Mouse (Mus musculus): ENCODE results near the gene Ice1. TPM values are rescaled to one million over a fixed set of nuclear protein-coding genes. Genes with fewer than 3 reads are reported as not detected.
A peak's percentile ranks its signal among the peaks of the same experiment; 100 is the strongest.

Gene Ice1
- polyA plus RNA-seq, 1 experiment from 2014 or later = 22.8 TPM

DNA sequence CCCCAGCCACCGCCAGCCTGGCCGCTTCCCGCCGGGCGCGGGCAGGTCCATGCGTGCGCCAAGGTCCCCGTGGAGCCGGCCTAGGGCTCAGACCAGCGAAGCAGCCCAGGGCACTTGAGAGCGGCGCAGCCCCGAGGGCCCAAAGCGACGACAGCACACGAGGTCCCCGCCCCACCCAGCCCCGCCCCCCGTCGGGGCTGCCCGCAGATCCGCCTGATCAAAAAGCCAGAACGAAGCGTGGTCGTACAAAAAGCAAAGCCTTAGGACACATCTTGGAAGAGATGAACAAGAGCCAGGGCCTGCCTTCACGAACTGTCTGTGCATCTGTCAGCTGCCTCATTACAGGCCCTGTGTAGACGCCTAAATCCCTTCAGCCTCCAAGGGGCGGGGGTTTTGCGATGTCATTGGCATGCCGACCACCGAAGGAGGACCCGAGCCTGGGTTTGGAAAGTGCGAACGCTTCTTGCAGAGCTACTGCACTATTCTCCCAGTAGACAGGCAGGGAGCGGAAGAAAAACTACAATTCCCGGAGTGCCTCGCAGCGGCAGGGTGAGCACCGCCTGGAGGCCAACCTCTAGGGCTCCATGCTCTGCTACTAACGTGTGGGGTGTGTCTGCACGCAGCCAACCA is 343 bp upstream of the Ice1 start:
- peak overlapping the region; percentile 97 for H3K4me3 ChIP-seq
- under 1% methylated on average over 42 of the region's 42 CpGs for WGBS
- no peaks in the 10 kb centered on the region for H3K9me3 ChIP-seq
- H3K4me2 ChIP-seq = peak overlapping the region; percentile 84
- ATAC-seq (ENCODE audit: insufficient number of reproducible peaks, insufficient read depth, low FRiP score, low TSS enrichment, low read depth) = peak; percentile 92
- H3K4me1 ChIP-seq = peaks cover 24% of the 10 kb centered on the region
- H3K9ac ChIP-seq = peak overlapping the region; percentile 94
- H3K27ac ChIP-seq = peak overlapping the region; percentile 85
- no peaks in the 10 kb centered on the region for H3K36me3 ChIP-seq
- no peaks in the 10 kb centered on the region; the same call in 1 of the 2 replicates for H3K27me3 ChIP-seq

- Histone ChIP-seq H3K4me2 (peak overlapping the region; percentile 84), H3K4me1 (peaks cover 24% of the 10 kb centered on the region), H3K4me3 (peak overlapping the region; percentile 97), H3K27ac (no peak overlapping the region), H3K9me3 (no peaks in the 10 kb centered on the region), H3K9ac (peak overlapping the region; percentile 94), H3K27me3 (no peaks in the 10 kb centered on the region), H3K36me3 (no peaks in the 10 kb centered on the region)
- WGBS = 28% methylated on average over 10 of the region's 10 CpGs
- no peak for ATAC-seq (ENCODE audit: insufficient number of reproducible peaks, insufficient read depth, low FRiP score, low TSS enrichment, low read depth)
Measured at GRCm38 (mm10) chr13:70636706-70637105, 728 bp downstream of the Ice1 start.

GRCm38 (mm10) chr13:70635591-70635990 is 1.8 kb downstream of the Ice1 start:
- Histone ChIP-seq H3K4me3 (no peak overlapping the region), H3K9ac (no peak overlapping the region), H3K9me3 (no peaks in the 10 kb centered on the region), H3K36me3 (no peaks in the 10 kb centered on the region), H3K27ac (no peak overlapping the region), H3K4me2 (peak overlapping the region; percentile 84; the same call in 1 of the 2 replicates), H3K4me1 (peaks cover 24% of the 10 kb centered on the region), H3K27me3 (no peaks in the 10 kb centered on the region)
- no peak for ATAC-seq (ENCODE audit: insufficient number of reproducible peaks, insufficient read depth, low FRiP score, low TSS enrichment, low read depth)
- WGBS = 73% methylated on average over 2 of the region's 2 CpGs

DNA sequence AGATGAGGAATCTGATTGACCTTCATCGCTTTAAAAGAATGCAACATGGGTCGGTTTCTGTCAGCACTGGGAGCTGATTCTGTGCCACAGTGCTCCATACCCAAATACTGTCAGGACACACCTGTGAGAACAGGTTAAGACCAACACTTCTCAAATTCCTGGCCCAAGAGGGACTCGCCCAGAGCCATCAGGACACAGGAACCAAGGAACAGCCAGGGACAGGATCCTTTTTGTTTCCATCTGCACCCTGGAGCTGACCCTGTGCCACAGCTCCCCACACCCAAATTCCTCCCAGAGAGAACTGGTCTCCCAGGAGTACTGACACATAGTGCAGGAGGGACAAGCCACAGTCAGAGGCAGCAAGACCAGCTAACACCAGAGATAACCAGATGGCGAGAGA is 11.0 kb downstream of the Ice1 start:
- H3K27me3 ChIP-seq = no peaks in the 10 kb centered on the region
- WGBS = 91% methylated on average over 4 of the region's 4 CpGs
- H3K9me3 ChIP-seq = peaks cover 5% of the 10 kb centered on the region; the same call in 1 of the 2 replicates
- H3K4me1 ChIP-seq = no peaks in the 10 kb centered on the region
- no peak overlapping the region for H3K9ac ChIP-seq
- H3K27ac ChIP-seq = no peak overlapping the region
- no peak overlapping the region for H3K4me2 ChIP-seq
- ATAC-seq (ENCODE audit: insufficient number of reproducible peaks, insufficient read depth, low FRiP score, low TSS enrichment, low read depth) = no peak
- H3K36me3 ChIP-seq = peaks cover 19% of the 10 kb centered on the region
- no peak overlapping the region for H3K4me3 ChIP-seq

- ATAC-seq (ENCODE audit: insufficient number of reproducible peaks, insufficient read depth, low FRiP score, low TSS enrichment, low read depth) = no peak
- Histone ChIP-seq H3K4me2 (no peak overlapping the region), H3K27me3 (no peaks in the 10 kb centered on the region), H3K9ac (no peak overlapping the region), H3K9me3 (peaks cover 5% of the 10 kb centered on the region; the same call in 1 of the 2 replicates), H3K4me3 (no peak overlapping the region), H3K27ac (no peak overlapping the region), H3K36me3 (peaks cover 20% of the 10 kb centered on the region), H3K4me1 (no peaks in the 10 kb centered on the region)
- 79% methylated on average over 1 of the region's 1 CpGs for WGBS
Measured at GRCm38 (mm10) chr13:70625665-70626064, 11.8 kb downstream of the Ice1 start.

GRCm38 (mm10) chr13:70624445-70624844 is 13.0 kb downstream of the Ice1 start:
- no peak for ATAC-seq (ENCODE audit: insufficient number of reproducible peaks, insufficient read depth, low FRiP score, low TSS enrichment, low read depth)
- 89% methylated on average over 4 of the region's 4 CpGs for WGBS
- Histone ChIP-seq H3K27me3 (no peaks in the 10 kb centered on the region), H3K27ac (no peak overlapping the region), H3K9ac (no peak overlapping the region), H3K36me3 (peaks cover 28% of the 10 kb centered on the region), H3K4me3 (no peak overlapping the region), H3K9me3 (peaks cover 5% of the 10 kb centered on the region; the same call in 1 of the 2 replicates), H3K4me1 (no peaks in the 10 kb centered on the region), H3K4me2 (no peak overlapping the region)

DNA sequence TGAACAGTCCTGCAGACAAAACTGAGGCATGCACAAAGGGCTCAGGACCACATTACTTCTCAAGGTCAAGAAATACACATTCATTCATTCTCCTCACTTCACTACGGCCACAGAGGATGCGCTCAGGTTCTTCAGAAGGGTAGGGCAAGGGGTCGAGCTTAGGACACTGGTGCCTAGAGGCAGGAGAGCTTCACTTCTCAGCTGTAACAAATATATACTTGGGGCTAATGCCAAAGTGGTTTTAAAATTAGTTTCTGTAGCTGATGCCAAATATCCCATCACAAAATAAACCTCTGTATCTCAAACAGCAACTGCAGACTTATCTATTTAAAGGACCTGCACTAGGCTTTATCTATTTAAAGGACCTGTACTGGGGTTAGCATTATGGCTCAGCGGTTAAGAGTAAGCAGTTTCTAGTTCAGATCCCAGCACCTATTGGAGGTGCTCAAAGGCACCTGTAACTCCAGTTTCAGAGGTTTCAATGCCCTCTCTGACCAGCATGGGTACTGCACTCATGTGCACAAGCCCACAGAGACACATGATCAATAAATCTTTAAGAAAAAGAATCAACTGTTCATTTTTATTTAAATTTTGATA is 14.9 kb downstream of the Ice1 start:
- H3K9me3 ChIP-seq = no peaks in the 10 kb centered on the region
- H3K4me1 ChIP-seq = no peaks in the 10 kb centered on the region
- H3K4me3 ChIP-seq = no peak overlapping the region
- no peak overlapping the region for H3K27ac ChIP-seq
- 94% methylated on average over 4 of the region's 4 CpGs for WGBS
- no peak overlapping the region for H3K4me2 ChIP-seq
- no peaks in the 10 kb centered on the region for H3K27me3 ChIP-seq
- H3K36me3 ChIP-seq = peaks cover 45% of the 10 kb centered on the region
- H3K9ac ChIP-seq = no peak overlapping the region
- no peak for ATAC-seq (ENCODE audit: insufficient number of reproducible peaks, insufficient read depth, low FRiP score, low TSS enrichment, low read depth)

DNA sequence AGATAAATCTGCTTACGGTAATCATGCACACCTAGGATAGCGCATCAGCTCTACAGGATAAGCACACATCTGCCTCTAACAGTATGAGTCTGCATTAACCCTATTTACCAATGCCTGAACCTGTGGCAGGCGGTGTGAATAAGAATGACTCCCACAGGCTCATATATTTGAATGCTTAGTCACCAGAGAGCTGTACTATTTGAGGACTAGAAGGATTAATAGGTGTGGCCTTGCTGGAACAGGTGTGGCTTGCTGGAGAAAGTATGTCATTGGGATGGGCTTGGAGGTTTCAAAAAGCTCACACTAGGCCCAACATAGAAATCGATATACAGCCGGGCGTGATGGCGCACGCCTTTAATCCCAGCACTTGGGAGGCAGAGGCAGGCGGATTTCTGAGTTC is 15.9 kb downstream of the Ice1 start:
- ATAC-seq (ENCODE audit: insufficient number of reproducible peaks, insufficient read depth, low FRiP score, low TSS enrichment, low read depth) = no peak
- no peak overlapping the region for H3K4me2 ChIP-seq
- H3K9me3 ChIP-seq = no peaks in the 10 kb centered on the region
- no peak overlapping the region for H3K4me3 ChIP-seq
- H3K9ac ChIP-seq = no peak overlapping the region
- WGBS = 95% methylated on average over 9 of the region's 9 CpGs
- H3K27ac ChIP-seq = no peak overlapping the region
- H3K4me1 ChIP-seq = no peaks in the 10 kb centered on the region
- no peaks in the 10 kb centered on the region for H3K27me3 ChIP-seq
- peaks cover 56% of the 10 kb centered on the region for H3K36me3 ChIP-seq

- H3K4me2 ChIP-seq = no peak overlapping the region
- 78% methylated on average over 2 of the region's 2 CpGs for WGBS
- H3K36me3 ChIP-seq = peaks cover 93% of the 10 kb centered on the region
- H3K9ac ChIP-seq = no peak overlapping the region
- H3K9me3 ChIP-seq = no peaks in the 10 kb centered on the region
- no peak for ATAC-seq (ENCODE audit: insufficient number of reproducible peaks, insufficient read depth, low FRiP score, low TSS enrichment, low read depth)
- no peak overlapping the region for H3K4me3 ChIP-seq
- H3K27me3 ChIP-seq = no peaks in the 10 kb centered on the region
- no peaks in the 10 kb centered on the region for H3K4me1 ChIP-seq
- no peak overlapping the region for H3K27ac ChIP-seq
Measured at GRCm38 (mm10) chr13:70612837-70613236, 24.6 kb downstream of the Ice1 start.

DNA sequence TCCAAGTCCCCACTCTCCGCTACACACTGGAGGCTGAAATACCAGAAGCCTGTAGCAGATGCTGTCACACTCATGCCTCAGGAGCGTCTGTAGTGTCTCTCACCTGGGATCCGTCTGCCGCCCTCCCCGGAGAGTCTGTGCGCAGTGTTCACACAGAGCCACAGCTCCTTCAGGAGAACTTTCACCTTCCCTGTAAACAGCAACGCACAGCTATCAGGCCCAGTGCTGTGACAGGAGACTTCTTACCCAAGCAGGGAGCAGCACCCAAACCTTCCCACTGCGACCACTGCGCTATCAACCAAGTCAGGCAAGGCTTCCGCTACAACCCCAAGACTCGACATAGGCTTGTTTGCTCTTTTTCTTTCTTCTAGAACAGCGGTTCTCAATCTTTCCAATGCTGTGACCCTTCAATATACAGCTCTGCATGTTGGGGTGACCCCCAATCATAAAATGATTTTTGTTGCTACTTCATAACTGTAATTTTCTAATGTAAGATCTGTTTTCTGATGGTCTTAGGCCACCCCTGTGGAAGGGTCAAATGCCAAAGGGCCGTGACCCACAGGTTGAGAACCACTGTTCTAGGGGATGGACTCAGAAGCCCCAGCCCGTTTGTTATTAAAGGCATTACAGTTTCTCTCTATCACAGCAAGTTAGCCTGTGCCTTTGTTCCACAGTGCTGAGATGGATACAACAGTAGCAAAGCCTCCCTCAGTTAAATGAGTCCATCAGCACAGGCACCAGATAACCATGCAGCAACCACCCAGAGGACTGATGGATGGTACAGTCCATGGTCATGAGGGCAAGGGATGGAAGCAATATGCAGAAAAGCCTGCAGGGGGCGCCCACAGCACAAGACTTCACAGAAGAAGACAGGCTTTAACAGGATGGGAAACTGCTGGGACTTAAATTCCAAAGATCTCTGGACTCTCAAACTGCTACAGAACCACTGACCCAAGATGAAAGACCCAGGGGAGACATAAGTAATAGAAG is 26.7 kb downstream of the Ice1 start:
- no peak overlapping the region for H3K4me3 ChIP-seq
- 87% methylated on average over 15 of the region's 15 CpGs for WGBS
- no peak overlapping the region for H3K4me2 ChIP-seq
- H3K27me3 ChIP-seq = no peaks in the 10 kb centered on the region
- ATAC-seq (ENCODE audit: insufficient number of reproducible peaks, insufficient read depth, low FRiP score, low TSS enrichment, low read depth) = no peak
- no peaks in the 10 kb centered on the region for H3K9me3 ChIP-seq
- H3K9ac ChIP-seq = no peak overlapping the region
- H3K4me1 ChIP-seq = no peaks in the 10 kb centered on the region
- no peak overlapping the region for H3K27ac ChIP-seq
- H3K36me3 ChIP-seq = peaks cover 93% of the 10 kb centered on the region

GRCm38 (mm10) chr13:70609632-70610031 is 27.8 kb downstream of the Ice1 start:
- Histone ChIP-seq H3K36me3 (peaks cover 93% of the 10 kb centered on the region), H3K9ac (no peak overlapping the region), H3K4me2 (no peak overlapping the region), H3K4me1 (no peaks in the 10 kb centered on the region), H3K9me3 (no peaks in the 10 kb centered on the region), H3K4me3 (no peak overlapping the region), H3K27ac (no peak overlapping the region), H3K27me3 (no peaks in the 10 kb centered on the region)
- WGBS = 86% methylated on average over 3 of the region's 3 CpGs
- no peak for ATAC-seq (ENCODE audit: insufficient number of reproducible peaks, insufficient read depth, low FRiP score, low TSS enrichment, low read depth)
